Mouse (Mus musculus) small intestine, adult 2 months (tissue): ENCODE results near the gene Tet1. TPM values are rescaled to one million over a fixed set of nuclear protein-coding genes. Genes with fewer than 3 reads are reported as not detected.

Experiments used
- H3K27ac ChIP-seq: fragments of 200-500 bp; 2 replicates; pipeline ENCODE4 v1.5.1; 2012; ENCODE audit warnings: low read depth, low read length, control low read depth, inconsistent platforms; ENCODE audit not compliant: insufficient read depth
- H3K27me3 ChIP-seq: fragments of 200-500 bp; 2 replicates; pipeline ENCODE4 v1.6.1; 2012; ENCODE audit warnings: mild to moderate bottlenecking, moderate library complexity, low read length, inconsistent platforms; ENCODE audit not compliant: control insufficient read depth, insufficient read depth
- H3K36me3 ChIP-seq: fragments of 200-500 bp; 2 replicates; pipeline ENCODE4 v1.6.1; 2012; ENCODE audit warnings: mild to moderate bottlenecking, low read length, control low read depth, inconsistent platforms; ENCODE audit not compliant: control insufficient read depth, insufficient read depth
- H3K4me1 ChIP-seq: fragments of 200-500 bp; 2 replicates; pipeline ENCODE4 v1.6.1; 2012; ENCODE audit warnings: low read length, inconsistent platforms, mixed read lengths; ENCODE audit not compliant: control insufficient read depth, insufficient read depth, insufficient read length
- H3K4me3 ChIP-seq: fragments of 200-500 bp; 2 replicates; pipeline ENCODE4 v1.5.1; 2012; ENCODE audit warnings: low read depth, mild to moderate bottlenecking, control low read depth, inconsistent platforms, low read length, moderate library complexity
- CTCF ChIP-seq: fragments of 200-500 bp; IDR thresholded peaks from 2 replicates; pipeline ENCODE4 v1.5.1; 2012; ENCODE audit warnings: low read depth, mild to moderate bottlenecking, control low read depth, inconsistent platforms, low read length, moderate library complexity, mixed read lengths; ENCODE audit not compliant: insufficient replicate concordance, insufficient read length; ENCODE audit errors: extremely low read depth
- POLR2A ChIP-seq: fragments of 200-500 bp; IDR thresholded peaks from 2 replicates; pipeline ENCODE4 v1.6.1; 2012; ENCODE audit warnings: low read depth, mild to moderate bottlenecking, control low read depth, inconsistent platforms, low read length, moderate library complexity
- WGBS: fragments of 180-500 bp; shearing (Covaris S2); methylation state at CpG from one replicate; pipeline ENCODE4 v1.1.7; 2018; 5-methylcytosine and 5-hydroxymethylcytosine counted together
- polyA plus RNA-seq: library from polyadenylated mRNA; depleted of rRNA; stranded (reverse); fragments of >200 nt; gene quantifications from 2 replicates; pipeline ENCODE4 v1.2.3, GENCODE M21; 2012

Tet1 gene
- polyA plus RNA-seq, 1 experiment, result 0.38 TPM

GRCm38 (mm10) chr10:62919925-62920765, 11.3 kb upstream of the Tet1 start, which contains the start of gene Slc25a16:
Slc25a16 (plus strand) TSS chr10:62920633.
- 4% methylated on average over 50 of the region's 50 CpGs for WGBS
- Histone ChIP-seq H3K27ac (peak within 1 kb of the TSS; percentile 54), H3K4me1 (no peaks in the 10 kb centered on the region), H3K4me3 (peak within 1 kb of the TSS; percentile 92), H3K36me3 (no peaks in the 10 kb centered on the region), H3K27me3 (no peaks in the 10 kb centered on the region)
- TF ChIP-seq CTCF, result no peak
- peak; percentile 67; the same call in 1 of the 2 replicates for TF ChIP-seq POLR2A

GRCm38 (mm10) chr10:62918985-62919384, 10.2 kb upstream of the Tet1 start:
- H3K36me3 ChIP-seq, result no peaks in the 10 kb centered on the region
- H3K4me3 ChIP-seq, result no peak overlapping the region
- no peak for TF ChIP-seq CTCF
- H3K27me3 ChIP-seq, result no peaks in the 10 kb centered on the region
- H3K27ac ChIP-seq, result no peak overlapping the region
- H3K4me1 ChIP-seq, result no peaks in the 10 kb centered on the region
- 87% methylated on average over 3 of the region's 3 CpGs for WGBS

GRCm38 (mm10) chr10:62911120-62911519, 2.3 kb upstream of the Tet1 start:
- Histone ChIP-seq H3K36me3 (no peaks in the 10 kb centered on the region), H3K4me3 (no peak overlapping the region), H3K27me3 (no peaks in the 10 kb centered on the region), H3K4me1 (no peaks in the 10 kb centered on the region), H3K27ac (no peak overlapping the region)
- WGBS, result 84% methylated on average over 2 of the region's 2 CpGs
- no peak for TF ChIP-seq CTCF
- TF ChIP-seq POLR2A, result no peak

GRCm38 (mm10) chr10:62906336-62906735, 2.5 kb downstream of the Tet1 start:
- H3K36me3 ChIP-seq, result no peaks in the 10 kb centered on the region
- no peak overlapping the region for H3K4me3 ChIP-seq
- H3K27me3 ChIP-seq, result no peaks in the 10 kb centered on the region
- H3K4me1 ChIP-seq, result no peaks in the 10 kb centered on the region
- 90% methylated on average over 7 of the region's 7 CpGs for WGBS
- no peak for TF ChIP-seq CTCF
- no peak for TF ChIP-seq POLR2A
- H3K27ac ChIP-seq, result no peak overlapping the region

- Histone ChIP-seq H3K36me3 (no peaks in the 10 kb centered on the region), H3K27ac (no peak overlapping the region), H3K4me1 (no peaks in the 10 kb centered on the region), H3K27me3 (no peaks in the 10 kb centered on the region), H3K4me3 (no peak overlapping the region)
- TF ChIP-seq POLR2A, result no peak
- no peak for TF ChIP-seq CTCF
- WGBS, result 30% methylated on average over 1 of the region's 1 CpGs
Measured at GRCm38 (mm10) chr10:62902829-62903228, 6.0 kb downstream of the Tet1 start.

- no peak for TF ChIP-seq POLR2A
- TF ChIP-seq CTCF, result no peak
- no peak overlapping the region for H3K4me3 ChIP-seq
- 41% methylated on average over 8 of the region's 8 CpGs for WGBS
- H3K27ac ChIP-seq, result no peak overlapping the region
- no peaks in the 10 kb centered on the region for H3K4me1 ChIP-seq
- no peaks in the 10 kb centered on the region for H3K36me3 ChIP-seq
- H3K27me3 ChIP-seq, result no peaks in the 10 kb centered on the region
Measured at GRCm38 (mm10) chr10:62901826-62902225, 7.0 kb downstream of the Tet1 start.

- Histone ChIP-seq H3K4me3 (no peak overlapping the region), H3K4me1 (no peaks in the 10 kb centered on the region), H3K27me3 (no peaks in the 10 kb centered on the region), H3K36me3 (no peaks in the 10 kb centered on the region), H3K27ac (no peak overlapping the region)
- TF ChIP-seq CTCF, result no peak
- TF ChIP-seq POLR2A, result no peak
- 92% methylated on average over 4 of the region's 4 CpGs for WGBS
Measured at GRCm38 (mm10) chr10:62900144-62900543, 8.7 kb downstream of the Tet1 start.
